Mouse (Mus musculus) erythroblast, embryonic 14.5 days (primary cell): Measurements from ENCODE around the gene Bud23.

Experiments used
- GATA1 ChIP-seq: IDR thresholded peaks from 2 replicates; pipeline ENCODE4 v1.6.1; 2012; ENCODE audit warnings: low read length, inconsistent platforms, mixed read lengths
- TAL1 ChIP-seq: IDR thresholded peaks from 3 replicates; pipeline ENCODE4 v1.6.1; 2012; ENCODE audit warnings: low read length, inconsistent platforms, mixed read lengths

DNA sequence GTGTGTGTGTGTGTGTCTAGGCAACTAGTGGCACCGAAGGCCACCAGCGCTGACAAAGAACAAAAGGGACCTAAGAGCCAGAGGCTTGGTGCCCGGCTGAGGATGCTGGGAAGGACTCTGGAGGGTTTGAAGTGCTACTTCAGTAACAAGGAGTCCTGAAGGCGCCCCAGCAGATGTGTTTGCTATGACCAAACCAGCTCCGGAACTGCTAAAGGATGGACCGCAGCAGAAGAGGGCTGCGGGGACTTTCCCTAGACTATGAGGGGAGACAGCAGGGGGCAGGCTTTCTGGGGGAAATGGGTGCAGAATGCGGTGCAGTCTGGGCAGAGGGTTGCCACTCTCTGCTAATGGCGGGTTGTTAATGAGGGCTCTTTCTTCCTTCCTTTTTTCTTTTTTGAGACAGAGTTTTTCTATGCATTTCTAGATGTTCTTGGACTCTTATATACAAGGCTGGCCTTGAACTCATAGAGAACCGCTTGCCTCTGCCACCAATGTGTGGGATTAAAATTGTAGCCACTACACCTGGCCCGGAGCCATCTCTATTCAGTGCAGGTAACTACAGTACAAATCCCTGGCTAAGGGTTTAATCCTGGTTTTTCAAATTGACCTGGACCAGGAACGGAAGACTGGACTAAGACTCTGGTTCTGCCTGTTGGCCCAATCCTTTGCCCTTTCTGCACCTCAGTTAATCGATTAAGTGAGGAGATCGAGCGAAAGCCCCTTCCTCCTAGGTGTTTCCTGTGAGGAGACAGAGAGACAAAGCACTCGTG lies 56.8 kb downstream of the Bud23 start:
- TF ChIP-seq GATA1 (no peak), TAL1 (no peak)
